Mouse (Mus musculus) monocyte, adult 2 months (primary cell): ENCODE results near the gene Cyp2d10.
"Not testable (repeated sequence)": the region's sequence is repeated elsewhere in the genome, so short reads cannot be mapped to it uniquely, and the experiment has no call there.

Experiments
- DNase-seq, 2 experiments: peaks; one replicate each; pipeline ENCODE4 v3.0.0; 2022; ENCODE audit warnings: low spot score in 2 of 2, low read depth in 1 of 2

Cyp2d10 gene

DNA sequence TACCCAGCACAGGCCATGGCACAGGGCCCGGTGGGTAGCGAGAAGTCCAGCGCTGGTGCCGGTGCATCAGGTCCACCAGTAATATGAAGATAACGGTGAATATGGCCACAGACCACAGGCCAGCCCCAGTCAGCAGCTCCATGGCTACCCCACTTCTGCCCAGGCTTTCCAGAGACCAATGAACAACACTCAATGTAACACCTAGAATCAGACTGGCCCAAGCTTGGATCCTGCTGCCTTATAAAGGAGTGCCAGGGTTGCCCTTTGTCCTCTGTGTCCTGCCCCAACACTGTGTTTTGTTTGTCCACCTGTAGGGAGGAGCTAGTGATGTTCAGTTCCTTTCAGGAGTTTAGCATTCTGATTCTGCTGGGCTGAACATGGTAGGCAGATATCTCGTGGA is at the start of gene Cyp2d10:
Gene Cyp2d10, minus strand, starts transcription at position 215 of the 400 bp plus-strand sequence.
- DNase-seq: no peak

DNA sequence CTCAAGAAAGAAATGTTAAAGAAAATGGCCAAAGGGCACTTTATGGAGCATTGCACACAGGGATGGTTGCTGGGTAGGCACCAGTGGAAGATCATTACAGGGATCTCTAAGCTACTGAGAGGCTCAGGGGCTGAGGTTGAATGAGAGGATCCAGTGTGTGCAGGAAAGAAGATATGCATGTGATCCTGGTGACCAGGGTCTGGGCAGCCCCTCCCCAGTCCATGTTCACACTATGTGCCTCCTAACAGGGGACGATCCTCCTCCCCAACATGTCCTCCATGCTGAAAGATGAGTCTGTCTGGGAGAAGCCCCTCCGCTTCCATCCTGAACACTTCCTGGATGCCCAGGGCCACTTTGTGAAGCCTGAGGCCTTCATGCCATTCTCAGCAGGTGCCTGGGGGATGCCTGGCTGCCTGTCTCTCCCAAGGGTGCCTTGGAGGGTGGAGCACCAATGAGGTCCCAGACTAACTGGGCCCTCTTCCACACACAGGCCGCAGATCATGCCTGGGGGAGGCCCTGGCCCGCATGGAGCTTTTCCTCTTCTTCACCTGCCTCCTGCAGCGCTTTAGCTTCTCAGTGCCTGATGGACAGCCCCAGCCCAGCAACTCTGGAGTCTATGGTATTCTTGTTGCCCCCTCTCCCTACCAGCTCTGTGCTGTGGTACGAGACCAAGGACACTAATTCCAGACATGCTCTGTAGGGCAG is 49.2 kb upstream of the Cyp2d10 start:
- not testable (repeated sequence) for DNase-seq

DNA sequence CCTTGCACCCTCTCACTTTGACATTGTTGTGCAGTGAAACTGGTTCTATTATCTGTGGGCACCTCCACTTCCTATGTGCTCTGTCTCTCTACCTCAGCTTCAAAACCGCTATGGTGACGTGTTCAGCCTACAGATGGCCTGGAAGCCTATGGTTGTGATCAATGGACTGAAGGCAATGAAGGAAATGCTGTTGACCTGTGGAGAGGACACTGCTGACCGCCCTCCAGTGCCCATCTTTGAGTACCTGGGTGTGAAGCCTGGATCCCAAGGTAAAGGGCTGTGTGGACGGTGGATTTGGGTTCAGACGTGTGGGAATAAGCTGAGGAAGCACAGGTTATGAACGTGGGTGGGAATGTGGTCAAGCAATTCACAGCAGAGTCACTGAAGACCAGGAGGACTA is 46.5 kb upstream of the Cyp2d10 start:
- DNase-seq: not testable (repeated sequence)

DNA sequence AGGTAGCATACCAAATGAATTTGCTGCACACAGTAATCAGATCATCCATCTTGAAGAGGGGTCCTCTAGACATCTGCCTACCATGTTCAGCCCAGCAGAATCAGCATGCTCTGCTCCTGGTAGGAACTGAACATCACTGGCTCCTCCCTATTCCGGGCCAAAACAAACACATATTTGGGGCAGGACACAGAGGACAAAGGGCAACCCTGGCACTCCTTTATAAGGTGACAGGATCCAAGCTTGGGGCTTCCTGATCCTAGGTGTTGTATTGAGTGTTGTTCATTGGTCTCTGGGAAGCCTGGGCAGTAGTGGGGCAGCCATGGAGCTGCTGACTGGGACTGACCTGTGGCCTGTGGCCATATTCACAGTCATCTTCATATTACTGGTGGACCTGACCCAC is 45.1 kb upstream of the Cyp2d10 start:
- not testable (repeated sequence) for DNase-seq

DNA sequence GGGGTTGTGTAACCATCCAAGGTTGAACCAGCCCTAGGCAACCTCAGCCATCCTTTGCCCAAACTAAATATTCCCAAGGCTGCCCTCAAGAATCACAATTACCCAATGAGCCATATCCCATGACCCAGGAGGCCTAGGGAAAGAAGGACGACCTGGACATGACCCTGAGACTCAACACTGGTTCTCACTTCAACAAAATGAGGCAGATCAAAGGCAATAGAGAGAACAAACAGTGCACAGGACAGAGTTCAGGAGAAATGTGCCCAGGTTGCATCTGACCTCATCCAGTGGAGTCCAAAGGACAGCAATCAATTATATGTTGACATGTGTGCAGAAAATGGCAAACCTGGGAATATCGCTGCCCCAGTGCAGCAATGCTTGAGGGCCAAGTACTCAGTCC is 43.0 kb upstream of the Cyp2d10 start:
- DNase-seq: not testable (repeated sequence)

DNA sequence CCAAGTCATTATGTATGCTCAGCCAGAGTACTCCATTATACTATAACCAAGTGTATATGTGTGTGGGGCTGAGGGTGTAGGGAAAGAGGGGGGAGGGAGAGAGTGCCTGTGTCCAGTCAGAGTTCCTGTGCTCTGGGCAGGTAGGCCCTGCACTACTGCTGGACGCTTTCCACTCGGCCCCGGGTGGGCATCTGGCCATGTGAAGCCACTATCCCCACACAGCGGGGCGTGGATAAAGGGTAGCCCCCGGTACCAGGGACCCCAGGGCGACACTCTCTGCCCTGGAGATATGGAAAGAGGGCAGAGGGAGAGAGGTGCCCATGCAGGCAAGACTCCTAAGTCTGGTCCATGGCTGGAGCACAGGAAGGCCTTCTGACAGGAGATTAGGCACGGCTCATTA is 38.2 kb upstream of the Cyp2d10 start:
- DNase-seq: no peak

DNA sequence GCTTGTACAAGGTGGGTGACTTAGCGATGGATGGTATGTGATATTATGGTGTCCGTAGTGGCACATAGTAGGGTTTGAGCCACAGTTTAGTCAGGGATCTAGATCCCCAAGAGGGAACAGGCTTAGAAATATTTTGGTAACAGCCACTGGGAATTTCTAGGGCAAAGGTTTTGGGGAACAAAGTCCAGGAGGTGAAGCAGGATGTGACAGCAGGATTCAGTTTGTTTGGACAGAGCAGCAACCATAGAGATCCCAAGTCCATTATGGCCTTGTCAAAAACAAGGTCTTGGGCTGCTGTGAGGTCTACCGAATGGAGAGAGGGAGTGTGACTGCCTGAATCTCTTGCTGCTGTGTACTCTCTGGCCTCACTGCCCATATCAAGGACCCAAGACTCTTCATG is 36.7 kb upstream of the Cyp2d10 start:
- no peak for DNase-seq

DNA sequence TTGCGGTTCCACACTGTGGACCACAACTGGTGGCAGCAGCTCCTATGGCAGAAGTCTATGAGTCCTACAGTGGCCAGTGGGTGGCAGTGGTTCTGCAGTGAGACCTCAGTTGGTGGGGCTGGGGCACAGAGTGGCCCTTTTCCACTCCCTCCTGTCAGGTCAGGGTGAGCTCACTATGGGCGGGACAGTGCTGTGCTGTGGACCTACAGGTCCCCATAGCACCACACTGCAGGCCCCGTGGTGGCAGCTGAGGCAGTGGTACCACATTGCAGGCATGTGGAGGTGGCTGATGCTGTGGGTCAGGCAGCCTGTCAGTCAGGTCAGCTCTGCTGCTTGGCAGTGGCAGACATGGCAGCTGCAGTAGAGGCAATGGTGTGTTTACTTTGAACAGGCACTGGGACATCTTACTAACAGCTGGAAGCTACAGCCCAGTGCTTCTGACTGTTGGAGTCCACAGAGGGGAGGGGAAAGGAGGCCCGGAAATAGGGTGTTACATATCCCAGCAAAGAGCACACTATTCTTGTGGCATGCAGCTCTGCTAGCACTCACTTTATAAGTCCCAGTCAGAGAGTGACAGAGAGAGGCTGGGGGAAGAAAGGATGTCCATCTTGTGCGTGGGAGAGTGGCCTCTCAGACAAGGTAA is 31.1 kb upstream of the Cyp2d10 start:
- no peak for DNase-seq

DNA sequence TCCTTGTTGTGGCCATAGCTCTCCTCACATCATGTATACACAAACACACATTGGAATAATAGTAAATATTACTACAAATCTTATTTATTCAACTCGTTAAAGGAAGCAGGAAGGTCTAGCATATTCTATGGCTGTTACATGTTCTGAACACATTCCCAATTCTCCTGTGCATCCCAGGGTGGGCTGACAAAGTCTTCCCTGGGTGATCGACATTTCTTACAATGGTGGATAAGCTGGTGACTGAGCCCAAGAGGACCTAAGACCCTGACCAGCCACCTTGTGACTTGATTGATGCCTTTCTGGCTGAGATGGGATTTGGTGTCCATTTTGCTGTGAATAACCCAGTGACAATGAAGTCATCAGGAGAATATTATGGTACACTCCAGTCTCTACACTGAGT is 28.6 kb upstream of the Cyp2d10 start:
- DNase-seq: no peak

DNA sequence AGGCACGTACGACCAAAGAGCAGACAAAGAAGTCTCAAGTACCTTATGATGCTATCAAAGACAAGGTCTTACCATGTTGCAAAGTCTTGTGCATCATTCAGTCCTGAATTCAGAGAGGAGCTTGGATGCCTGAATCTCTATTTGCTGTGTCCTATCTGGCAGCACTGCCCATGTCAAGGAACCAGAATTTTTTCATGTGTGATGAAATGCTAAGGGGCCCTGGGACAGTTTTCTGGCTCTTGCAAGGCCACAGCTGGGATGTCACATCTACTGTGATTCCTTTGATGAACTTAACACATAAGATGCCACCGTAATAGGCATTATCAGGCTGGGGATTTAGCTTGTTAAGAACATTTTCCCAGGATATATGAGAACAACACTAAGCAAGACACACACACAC is 28.0 kb upstream of the Cyp2d10 start:
- DNase-seq: no peak

DNA sequence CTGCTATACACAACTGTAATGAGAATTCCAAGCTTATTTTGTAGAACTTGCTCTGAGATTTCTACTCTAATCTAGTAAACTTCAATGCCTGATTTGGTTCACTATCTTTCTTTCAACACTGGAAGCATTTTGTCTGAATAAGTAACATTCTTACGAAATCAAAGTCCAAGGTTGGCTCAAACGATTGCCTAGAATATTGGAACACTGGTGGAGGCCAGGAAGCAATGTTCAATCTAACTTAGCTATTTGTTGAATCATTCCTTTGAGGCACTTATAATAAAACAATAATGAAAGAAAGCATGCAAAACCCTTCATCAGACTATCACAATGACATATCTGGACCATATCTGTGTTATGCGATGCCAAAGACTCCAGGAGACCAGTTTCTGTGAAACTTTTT is 27.5 kb upstream of the Cyp2d10 start:
- DNase-seq: no peak

DNA sequence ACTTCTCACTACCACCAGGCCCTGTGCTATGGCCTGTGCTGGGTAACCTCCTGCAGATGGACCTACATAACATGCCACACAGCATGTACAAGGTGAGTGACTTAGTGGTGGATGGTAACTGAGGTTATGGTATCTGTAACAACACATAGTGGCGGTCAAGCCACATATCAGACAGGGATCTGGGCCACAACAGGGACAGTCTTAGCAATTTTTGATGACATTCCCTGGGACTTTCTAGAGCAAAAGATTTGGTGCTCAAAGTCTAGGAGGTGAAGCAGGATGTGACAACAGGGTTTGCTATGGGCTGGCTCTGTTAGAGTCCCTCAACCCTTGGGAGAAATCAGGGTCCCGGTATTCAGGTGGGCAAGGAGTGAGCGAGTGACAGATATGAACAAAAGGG is 26.6 kb upstream of the Cyp2d10 start:
- DNase-seq: no peak

DNA sequence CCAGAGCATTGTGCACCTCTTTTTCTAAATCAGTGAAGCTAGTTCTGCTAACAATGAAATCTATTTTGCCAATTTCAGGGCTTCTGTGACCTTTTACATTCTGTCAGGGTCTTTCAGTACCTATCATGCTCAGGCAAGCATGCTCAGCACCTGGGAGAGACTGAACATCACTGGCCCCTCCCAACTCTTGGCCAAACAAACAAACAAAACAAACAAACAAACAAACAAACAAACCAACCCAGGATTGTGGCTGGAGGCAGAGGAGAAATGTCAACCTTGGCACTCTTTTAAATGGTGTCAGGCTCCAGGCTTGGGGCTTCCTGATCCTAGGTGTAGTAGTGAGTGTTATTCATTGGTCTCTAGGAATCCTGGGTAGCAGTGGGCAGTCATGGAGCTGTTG is 26.1 kb upstream of the Cyp2d10 start, which contains the start of gene Cyp2d9:
Gene Cyp2d9, plus strand, starts transcription at position 301 of the 400 bp plus-strand sequence.
- DNase-seq: no peak

DNA sequence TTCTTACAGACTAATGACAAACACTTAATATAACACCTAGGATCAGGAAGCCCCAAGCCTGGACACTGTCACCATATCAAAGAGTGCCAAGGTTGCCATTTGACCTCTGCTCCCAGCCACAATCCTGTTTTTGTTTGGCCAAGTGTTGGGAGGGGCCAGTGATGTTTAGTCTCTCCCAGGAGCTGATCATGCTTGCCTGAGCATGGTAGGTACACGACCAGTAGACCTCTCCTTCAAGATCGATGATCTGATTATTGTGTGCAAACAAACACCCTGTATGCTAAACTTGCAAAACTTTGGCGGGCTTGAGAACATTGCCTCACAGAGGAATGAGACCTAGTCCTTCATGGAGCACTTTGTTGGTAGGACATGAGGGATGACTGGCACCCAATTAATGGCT is 16.5 kb upstream of the Cyp2d10 start:
- DNase-seq: no peak

DNA sequence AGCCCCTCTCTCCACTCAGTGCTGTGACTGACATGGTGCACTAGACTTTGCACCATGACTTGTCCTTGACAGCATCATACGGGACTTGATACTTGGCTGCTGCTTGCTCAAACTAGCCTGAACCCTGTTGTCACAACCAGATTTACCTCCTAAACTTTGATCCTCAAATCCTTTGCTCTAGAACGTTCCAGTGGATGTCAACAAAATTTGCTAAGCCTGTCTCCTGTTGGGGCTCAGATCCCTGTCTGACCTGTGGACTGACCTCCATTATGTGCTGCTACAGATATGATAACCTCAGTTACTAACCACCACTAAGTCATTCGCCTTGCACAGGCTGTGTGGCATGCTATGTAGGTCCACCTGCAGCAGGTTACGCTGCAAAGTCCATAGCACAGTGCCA is 15.9 kb upstream of the Cyp2d10 start:
- DNase-seq: no peak

DNA sequence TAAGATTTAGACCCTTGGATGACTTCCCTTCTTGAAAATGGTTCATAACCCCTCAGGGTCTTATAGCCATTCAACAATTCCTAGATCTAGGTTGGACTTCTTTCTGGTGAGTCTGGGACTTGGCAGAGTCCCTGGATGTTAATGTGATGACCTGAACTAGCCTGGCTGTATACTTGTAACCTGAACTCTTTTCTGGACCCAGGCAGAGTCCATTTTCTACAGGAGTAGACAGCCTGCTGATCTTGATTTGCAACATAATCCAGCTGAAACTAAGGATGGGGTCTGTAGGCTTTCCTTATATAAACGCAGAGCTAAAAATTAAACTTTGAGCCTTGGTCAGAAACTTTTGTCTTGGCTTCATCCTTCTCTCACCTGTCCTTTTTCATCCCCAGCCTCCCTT is 11.6 kb upstream of the Cyp2d10 start:
- DNase-seq: no peak

DNA sequence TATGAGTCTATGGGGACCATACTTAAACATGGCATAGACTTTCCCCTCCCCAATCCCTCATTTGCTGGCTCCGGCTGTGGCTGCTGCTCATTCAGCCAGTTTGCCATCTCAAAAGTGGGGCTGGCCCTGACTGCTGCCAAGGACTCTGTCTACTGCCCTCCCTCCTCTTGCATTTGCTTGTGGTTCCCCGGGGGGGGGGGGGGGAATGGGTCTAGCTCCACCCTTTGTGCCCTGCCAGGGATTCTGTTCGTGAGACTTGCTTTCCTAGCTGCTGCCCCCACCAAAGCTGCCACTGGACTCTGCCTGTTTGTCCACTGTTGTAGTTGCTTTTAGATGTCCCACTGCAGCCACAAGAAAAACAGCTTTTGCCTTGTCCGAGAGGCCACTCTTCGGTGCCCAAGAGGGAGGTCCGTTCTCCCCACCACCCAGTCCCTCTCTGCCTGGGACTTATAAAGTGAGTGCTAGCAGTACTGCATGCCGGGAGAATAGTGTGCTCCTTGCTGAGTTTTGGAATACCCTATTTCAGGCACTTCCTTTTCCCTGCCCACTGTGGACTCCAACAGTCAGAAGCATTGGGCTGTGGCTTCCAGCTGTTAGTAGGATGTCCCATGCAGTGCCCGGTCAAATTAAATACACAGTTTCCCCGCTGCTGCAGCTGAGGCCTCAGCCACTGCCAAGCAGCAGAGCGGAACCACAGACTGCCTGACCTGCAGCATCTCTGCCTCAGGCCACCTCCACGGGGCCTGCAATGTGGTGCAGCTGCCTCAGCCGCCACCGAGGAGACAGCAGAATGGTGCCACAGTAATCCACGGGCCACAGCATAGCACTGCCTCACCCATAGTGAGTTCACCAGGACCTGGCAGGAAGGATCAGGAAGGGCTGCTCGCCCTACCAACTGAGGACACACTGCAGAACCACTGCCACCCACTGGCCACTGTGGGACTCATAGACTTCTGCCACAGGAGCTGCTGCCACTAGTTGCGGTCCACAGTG is 10.1 kb upstream of the Cyp2d10 start:
- peak; percentile 29 to 51 for DNase-seq

DNA sequence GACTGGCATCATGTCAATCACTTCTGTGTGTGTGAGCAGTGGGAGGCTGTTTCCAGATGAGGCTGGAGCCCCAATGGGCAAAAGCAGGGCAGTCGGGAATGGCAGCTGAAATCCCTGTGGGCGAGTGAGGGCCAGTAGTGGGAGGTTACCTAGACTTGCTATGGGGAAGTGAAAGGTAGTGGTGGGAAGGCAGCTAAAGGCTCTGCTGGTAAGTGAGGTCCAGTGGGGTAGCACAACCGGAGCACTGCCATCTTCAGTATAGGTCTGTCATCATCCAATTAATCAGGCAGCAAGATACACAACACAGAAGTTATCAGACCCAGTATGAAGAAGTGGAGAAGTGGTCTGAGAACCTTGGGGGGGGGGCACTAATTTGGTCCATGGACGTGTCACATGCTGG is 541 bp upstream of the Cyp2d10 start:
- no peak for DNase-seq

DNA sequence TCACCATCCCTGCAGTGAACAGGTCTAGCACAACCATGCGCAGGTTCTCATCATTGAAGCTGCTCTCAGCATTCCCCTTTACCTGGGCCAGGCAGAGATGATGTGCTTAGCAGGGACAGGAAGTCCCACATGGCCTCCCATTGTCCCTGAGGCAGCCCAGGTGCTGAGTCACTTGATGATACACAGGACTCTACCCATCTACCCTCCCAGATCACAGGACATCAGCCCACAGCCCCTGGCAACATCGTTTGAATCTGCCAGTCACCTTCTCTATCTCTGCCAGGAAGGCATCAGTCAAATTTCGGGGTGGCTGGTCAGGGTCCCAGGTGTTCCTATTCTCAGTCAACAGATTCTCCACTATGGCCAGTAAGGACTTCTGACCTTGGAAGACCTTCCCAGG is 2.8 kb downstream of the Cyp2d10 start:
- no peak for DNase-seq

DNA sequence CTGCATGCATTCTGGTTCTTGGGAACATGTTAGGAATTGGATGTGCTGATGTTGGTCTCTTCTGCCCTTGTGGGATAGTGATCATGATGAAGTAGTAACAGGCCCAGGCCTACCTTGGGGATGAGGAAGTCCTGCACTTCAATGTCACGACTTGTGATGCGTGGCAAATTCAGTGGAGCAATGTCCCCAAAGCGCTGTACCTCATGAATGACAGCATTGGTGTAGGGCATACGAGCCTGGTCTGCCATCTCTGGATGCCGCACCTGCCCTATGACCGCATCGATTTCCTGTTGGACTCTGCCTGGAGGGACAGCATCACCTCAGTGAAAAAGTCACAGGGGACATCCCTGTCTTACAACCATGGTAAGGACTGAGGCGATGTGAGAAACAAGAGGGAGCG is 3.4 kb downstream of the Cyp2d10 start:
- no peak for DNase-seq

DNA sequence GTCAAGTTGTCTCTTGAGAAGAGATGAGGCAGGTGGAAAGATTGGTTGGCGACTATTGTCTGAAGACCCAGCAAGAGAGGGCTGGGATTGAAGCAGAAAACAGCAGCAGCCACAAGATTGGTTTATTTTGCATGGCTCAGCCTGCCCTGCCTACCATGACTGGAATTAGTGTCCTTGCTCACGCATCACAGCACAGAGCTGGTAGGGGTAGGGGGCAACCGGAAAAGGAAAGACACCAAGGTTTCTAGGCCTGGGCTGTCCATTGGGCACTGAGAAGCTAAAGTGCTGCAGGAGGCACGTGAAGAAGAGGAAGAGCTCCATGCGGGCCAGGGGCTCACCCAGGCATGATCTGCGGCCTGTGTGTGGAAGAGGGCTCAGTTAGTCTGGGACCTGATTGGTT is 4.3 kb downstream of the Cyp2d10 start:
- no peak for DNase-seq

DNA sequence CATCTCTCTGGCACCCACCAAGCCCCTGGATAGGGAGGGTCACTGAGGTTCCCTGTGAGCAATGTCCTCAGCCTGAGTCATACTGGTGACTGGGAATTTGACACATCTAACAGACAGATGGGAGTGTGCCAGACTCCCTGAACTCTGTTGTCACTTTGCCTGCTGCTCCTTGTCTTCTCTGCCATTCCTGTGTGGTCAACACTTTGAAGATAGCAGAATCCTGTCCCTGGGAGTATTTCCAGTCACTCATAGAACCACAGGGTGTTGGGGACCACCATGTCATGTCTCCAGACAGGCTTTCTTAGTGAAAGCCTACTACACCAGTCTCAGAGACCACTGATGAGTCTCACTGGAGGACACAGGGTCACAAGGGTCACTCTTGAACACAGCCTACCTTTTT is 4.9 kb downstream of the Cyp2d10 start:
- no peak for DNase-seq
